ENCODE assay signal across 8 mouse cellular contexts in genomic region chr9:95845711-95846110, GRCm38 (mm10). TPM values are rescaled to one million over a fixed set of nuclear protein-coding genes. Genes with fewer than 3 reads are reported as not detected.
DNase-seq lines count a peak whose midpoint lies in the region; ATAC-seq lines count a peak whose summit lies in the region.

No protein-coding gene starts in this region.

- no peak overlapping the region for H3K4me3 ChIP-seq in heart, embryonic 16.5 days (ENCODE audit: low read length)
- no peak overlapping the region; the same call in 1 of the 2 replicates for H3K4me3 ChIP-seq in hindbrain, embryonic 16.5 days (ENCODE audit: low read length)
- no peak overlapping the region for H3K4me3 ChIP-seq in liver, embryonic 13.5 days (replicated peaks)
- no peak overlapping the region for H3K4me3 ChIP-seq in neural tube, embryonic 13.5 days

- ATAC-seq in heart, embryonic 16.5 days (replicated peaks; ENCODE audit: extremely low read depth, insufficient read depth, low FRiP score) = no peak
- ATAC-seq in hindbrain, embryonic 16.5 days = no peak
- ATAC-seq in liver, embryonic 13.5 days (ENCODE audit: low read depth) = peak; percentile 57; the same call in 1 of the 2 replicates
- ATAC-seq in neural tube, embryonic 13.5 days (ENCODE audit: low read depth) = no peak

- H3K4me1 ChIP-seq in heart, embryonic 16.5 days (ENCODE audit: control insufficient read depth, insufficient read depth, low read length) = peaks cover 7% of the 10 kb centered on the region
- peaks cover 6% of the 10 kb centered on the region; the same call in 1 of the 2 replicates for H3K4me1 ChIP-seq in hindbrain, embryonic 16.5 days (ENCODE audit: control insufficient read depth, insufficient read depth, low read depth, low read length)
- H3K4me1 ChIP-seq in liver, embryonic 13.5 days (replicated peaks) = peaks cover 4% of the 10 kb centered on the region; the same call in 1 of the 2 replicates
- H3K4me1 ChIP-seq in neural tube, embryonic 13.5 days (replicated peaks) = peaks cover 4% of the 10 kb centered on the region

- H3K36me3 ChIP-seq in heart, embryonic 16.5 days (ENCODE audit: control insufficient read depth, insufficient read depth) = no peaks in the 10 kb centered on the region
- no peaks in the 10 kb centered on the region for H3K36me3 ChIP-seq in hindbrain, embryonic 16.5 days (ENCODE audit: control insufficient read depth, insufficient read depth, low read length)
- H3K36me3 ChIP-seq in liver, embryonic 13.5 days = no peaks in the 10 kb centered on the region
- H3K36me3 ChIP-seq in neural tube, embryonic 13.5 days = no peaks in the 10 kb centered on the region

- 65% methylated on average over 4 of the region's 4 CpGs for WGBS in heart, embryonic 16.5 days
- WGBS in hindbrain, embryonic 16.5 days = 77% methylated on average over 4 of the region's 4 CpGs
- 54% methylated on average over 4 of the region's 4 CpGs for WGBS in liver, embryonic 13.5 days (ENCODE audit: insufficient replicate concordance)
- WGBS in neural tube, embryonic 13.5 days = 76% methylated on average over 4 of the region's 4 CpGs

- peak overlapping the region; percentile 99; the same call in 1 of the 2 replicates for H3K4me2 ChIP-seq in heart, embryonic 16.5 days (ENCODE audit: low read depth, low read length)
- peak overlapping the region; percentile 88 for H3K4me2 ChIP-seq in hindbrain, embryonic 16.5 days (ENCODE audit: low read length)
- peak overlapping the region; percentile 72; the same call in 1 of the 2 replicates for H3K4me2 ChIP-seq in liver, embryonic 13.5 days
- H3K4me2 ChIP-seq in neural tube, embryonic 13.5 days = peak overlapping the region; percentile 78

- no peaks in the 10 kb centered on the region for H3K9me3 ChIP-seq in heart, embryonic 16.5 days (replicated peaks; ENCODE audit: control insufficient read depth, low read length)
- no peaks in the 10 kb centered on the region for H3K9me3 ChIP-seq in hindbrain, embryonic 16.5 days (ENCODE audit: control insufficient read depth, low read length)
- no peaks in the 10 kb centered on the region for H3K9me3 ChIP-seq in liver, embryonic 13.5 days (replicated peaks)
- no peaks in the 10 kb centered on the region for H3K9me3 ChIP-seq in neural tube, embryonic 13.5 days

- no peak overlapping the region for H3K9ac ChIP-seq in heart, embryonic 16.5 days (ENCODE audit: low read length)
- H3K9ac ChIP-seq in hindbrain, embryonic 16.5 days (ENCODE audit: low read depth, low read length) = no peak overlapping the region
- no peak overlapping the region for H3K9ac ChIP-seq in liver, embryonic 13.5 days
- no peak overlapping the region for H3K9ac ChIP-seq in neural tube, embryonic 13.5 days

- no peak for DNase-seq in heart, postnatal 4 days
- DNase-seq in liver, embryonic 13.5 days = no peak
- no peak for DNase-seq in layer of hippocampus, postnatal 14 days (ENCODE audit: low spot score in 2 of 2)
- DNase-seq in embryo, embryonic 11 days = no peak
- no peak for DNase-seq in layer of hippocampus, adult 9-11 months

- no peak overlapping the region for H3K27ac ChIP-seq in heart, embryonic 16.5 days (ENCODE audit: low read length)
- H3K27ac ChIP-seq in hindbrain, embryonic 16.5 days (ENCODE audit: low read depth, low read length) = no peak overlapping the region
- no peak overlapping the region for H3K27ac ChIP-seq in liver, embryonic 13.5 days
- no peak overlapping the region for H3K27ac ChIP-seq in neural tube, embryonic 13.5 days (replicated peaks)

- peaks cover 21% of the 10 kb centered on the region for H3K27me3 ChIP-seq in heart, embryonic 16.5 days (ENCODE audit: control insufficient read depth, insufficient read depth, low read length)
- H3K27me3 ChIP-seq in hindbrain, embryonic 16.5 days (replicated peaks; ENCODE audit: control insufficient read depth, insufficient read depth, low read length) = peaks cover 11% of the 10 kb centered on the region
- peaks cover 38% of the 10 kb centered on the region for H3K27me3 ChIP-seq in liver, embryonic 13.5 days
- peaks cover 23% of the 10 kb centered on the region for H3K27me3 ChIP-seq in neural tube, embryonic 13.5 days

RNA-seq across cellular contexts. Expression of gene Pls1, which starts 0.6 kb away (rescaled TPM):
- polyA plus RNA-seq in heart, embryonic 16.5 days (2015; fragmentation: Nextera tagmentation; extraction: Ambion mirVana) = 2.8 and 4.0 TPM in 2 replicates
- under 1 TPM; 0.18 to 0.26 TPM for total RNA-seq in heart, postnatal 4 days (2021)
- polyA plus RNA-seq in hindbrain, embryonic 16.5 days (2015; fragmentation: Nextera tagmentation; extraction: Ambion mirVana) = 2.9 and 3.2 TPM in 2 replicates
- 9.6 and 11.8 TPM in 2 replicates for polyA plus RNA-seq in liver, embryonic 13.5 days (2015; fragmentation: Nextera tagmentation; extraction: Ambion mirVana)
- 3.1 and 5.1 TPM in 2 replicates for polyA plus RNA-seq in neural tube, embryonic 13.5 days (2015; fragmentation: Nextera tagmentation; extraction: Ambion mirVana)
- total RNA-seq in layer of hippocampus, postnatal 14 days (2021) = 1 to 10 TPM; 2.2 to 2.6 TPM

RNA-seq across cellular contexts. Expression of gene Atr, which starts 11.7 kb away (rescaled TPM):
- polyA plus RNA-seq in heart, embryonic 16.5 days (2015; fragmentation: Nextera tagmentation; extraction: Ambion mirVana) = 7.7 and 9.7 TPM in 2 replicates
- 10 to 100 TPM; 15.4 to 16.9 TPM for total RNA-seq in heart, postnatal 4 days (2021)
- polyA plus RNA-seq in hindbrain, embryonic 16.5 days (2015; fragmentation: Nextera tagmentation; extraction: Ambion mirVana) = 9.1 and 9.3 TPM in 2 replicates
- 4.3 and 5.7 TPM in 2 replicates for polyA plus RNA-seq in liver, embryonic 13.5 days (2015; fragmentation: Nextera tagmentation; extraction: Ambion mirVana)
- 13.2 and 14.3 TPM in 2 replicates for polyA plus RNA-seq in neural tube, embryonic 13.5 days (2015; fragmentation: Nextera tagmentation; extraction: Ambion mirVana)
- total RNA-seq in layer of hippocampus, postnatal 14 days (2021) = 10 to 100 TPM; 10.9 to 11.6 TPM
